Mouse (Mus musculus): ENCODE measurements at regions not wholly inside any gene's neighbourhood (a gene's known extent, or its start where the extent isn't known, plus 50 kb on each side); places are given as distances from the start of the nearest gene placed in this dataset.

DNA sequence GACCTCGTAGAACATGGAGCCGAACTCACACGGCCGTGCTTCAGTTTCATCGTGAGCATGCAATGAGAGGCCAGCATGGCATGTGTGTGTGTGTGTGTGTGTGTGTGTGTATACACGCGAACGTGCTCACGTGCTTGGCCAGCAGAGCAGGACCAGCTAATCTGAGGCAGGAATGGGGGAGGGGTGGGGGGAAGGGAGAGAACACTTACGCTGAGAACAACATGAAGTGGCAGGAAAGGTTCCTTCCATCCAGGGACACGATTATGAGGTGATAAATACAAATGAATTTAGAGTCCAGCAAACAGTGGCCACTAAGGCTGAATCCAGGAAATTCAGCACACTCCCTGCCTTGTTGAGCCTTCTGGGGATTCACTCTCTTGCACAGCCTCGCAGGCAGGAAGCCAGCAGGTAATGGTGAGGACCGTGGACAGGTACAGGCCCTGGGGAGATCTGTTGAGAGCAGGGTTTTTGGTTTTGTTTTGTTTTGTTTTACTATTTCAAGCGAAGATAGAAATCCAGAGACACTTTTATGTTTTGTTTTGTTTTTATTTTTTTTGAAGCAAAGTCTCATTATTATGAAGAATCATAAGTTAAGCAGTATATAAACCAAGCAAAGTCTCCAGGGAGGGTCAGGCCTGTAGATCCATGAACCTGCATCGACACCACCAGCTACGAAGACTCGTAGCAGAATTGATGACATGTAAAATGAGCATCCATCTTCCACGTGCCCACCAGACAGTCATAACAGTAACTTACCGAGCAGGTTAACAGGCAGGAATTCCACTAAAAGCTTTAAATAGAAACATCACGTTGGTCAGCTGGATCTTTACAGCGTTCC lies 452.0 kb downstream of the Wdr11 start:
- TF ChIP-seq POLR2A (IDR thresholded peaks at IDR 0.05; ENCODE audit: insufficient read depth, low read depth, low read length) (no peak), CTCF (IDR thresholded peaks at IDR 0.05; ENCODE audit: insufficient read depth, low read depth, low read length) (no peak)
- H3K27ac ChIP-seq (ENCODE audit: insufficient read depth, low read depth, low read length), result no peak overlapping the region
- WGBS, result 85% methylated on average over 21 of the region's 21 CpGs
- no peak overlapping the region for H3K4me3 ChIP-seq (ENCODE audit: insufficient read depth, low read depth, low read length)
- no peaks in the 10 kb centered on the region for H3K4me1 ChIP-seq (ENCODE audit: control insufficient read depth, insufficient read depth, low read length)

DNA sequence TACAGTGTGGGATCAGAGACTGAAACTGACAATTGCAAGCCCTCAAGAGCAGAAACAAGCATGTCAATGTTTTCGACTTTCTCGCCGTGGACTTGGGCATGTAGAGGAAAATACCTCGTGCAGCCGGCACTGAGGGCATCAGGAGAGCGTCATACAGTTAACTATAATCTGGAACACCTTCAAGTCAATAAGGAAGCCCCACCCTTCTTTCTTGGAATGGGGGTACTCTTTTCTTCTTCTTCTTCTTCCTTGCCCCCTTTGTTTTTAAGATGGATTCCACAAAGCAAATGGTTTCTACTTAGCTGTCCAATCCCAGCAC lies 452.5 kb downstream of the Wdr11 start:
- Histone ChIP-seq H3K4me1 (ENCODE audit: control insufficient read depth, insufficient read depth, low read length) (no peaks in the 10 kb centered on the region), H3K27ac (ENCODE audit: insufficient read depth, low read depth, low read length) (no peak overlapping the region), H3K4me3 (ENCODE audit: insufficient read depth, low read depth, low read length) (no peak overlapping the region)
- TF ChIP-seq POLR2A (IDR thresholded peaks at IDR 0.05; ENCODE audit: insufficient read depth, low read depth, low read length), result no peak
- TF ChIP-seq CTCF (IDR thresholded peaks at IDR 0.05; ENCODE audit: insufficient read depth, low read depth, low read length), result no peak
- WGBS, result 90% methylated on average over 6 of the region's 6 CpGs

DNA sequence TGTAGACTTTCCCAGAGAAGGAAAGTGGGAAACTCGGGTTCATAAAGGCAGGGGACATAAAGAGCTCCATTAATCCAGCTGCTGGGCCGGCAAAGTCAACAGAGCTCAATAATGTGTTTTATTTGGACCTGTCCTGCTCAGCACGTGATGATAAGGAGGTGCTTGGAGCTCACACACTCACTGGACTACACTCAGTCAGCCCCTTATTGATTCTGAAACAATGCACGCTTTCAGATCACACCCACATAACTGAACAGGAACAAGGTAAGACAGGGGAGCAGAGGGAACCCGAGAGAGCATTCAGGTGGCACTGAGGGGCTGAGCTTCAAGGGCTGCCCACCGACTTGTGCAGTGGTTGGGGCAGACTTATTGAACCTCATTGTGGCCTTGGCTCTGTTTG lies 452.9 kb downstream of the Wdr11 start:
- TF ChIP-seq CTCF (IDR thresholded peaks at IDR 0.05; ENCODE audit: insufficient read depth, low read depth, low read length), result no peak
- TF ChIP-seq POLR2A (IDR thresholded peaks at IDR 0.05; ENCODE audit: insufficient read depth, low read depth, low read length), result no peak
- Histone ChIP-seq H3K27ac (ENCODE audit: insufficient read depth, low read depth, low read length) (no peak overlapping the region), H3K4me1 (ENCODE audit: control insufficient read depth, insufficient read depth, low read length) (no peaks in the 10 kb centered on the region), H3K4me3 (ENCODE audit: insufficient read depth, low read depth, low read length) (no peak overlapping the region)
- 86% methylated on average over 6 of the region's 6 CpGs for WGBS

DNA sequence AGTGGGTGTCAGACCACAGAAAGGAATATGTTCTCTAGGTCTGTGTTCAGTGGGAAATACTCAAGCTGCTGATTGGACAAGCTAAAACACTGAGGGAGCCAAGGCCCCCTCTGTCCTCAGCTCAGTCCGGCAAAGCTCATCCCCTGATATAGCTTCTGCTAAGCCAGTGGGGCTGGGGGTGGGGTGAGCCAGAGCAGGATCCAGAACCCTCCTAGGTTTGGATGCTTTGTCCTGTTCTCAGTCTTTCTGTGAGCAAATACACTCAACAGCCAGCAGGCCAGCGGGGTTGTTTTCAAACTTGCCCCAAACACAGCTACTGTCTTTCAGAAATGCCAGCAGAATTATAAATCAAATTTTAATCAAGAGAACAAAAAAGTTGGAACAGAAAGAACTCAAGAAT lies 454.4 kb downstream of the Wdr11 start:
- TF ChIP-seq CTCF (IDR thresholded peaks at IDR 0.05; ENCODE audit: insufficient read depth, low read depth, low read length) (no peak), POLR2A (IDR thresholded peaks at IDR 0.05; ENCODE audit: insufficient read depth, low read depth, low read length) (no peak)
- 93% methylated on average over 2 of the region's 2 CpGs for WGBS

DNA sequence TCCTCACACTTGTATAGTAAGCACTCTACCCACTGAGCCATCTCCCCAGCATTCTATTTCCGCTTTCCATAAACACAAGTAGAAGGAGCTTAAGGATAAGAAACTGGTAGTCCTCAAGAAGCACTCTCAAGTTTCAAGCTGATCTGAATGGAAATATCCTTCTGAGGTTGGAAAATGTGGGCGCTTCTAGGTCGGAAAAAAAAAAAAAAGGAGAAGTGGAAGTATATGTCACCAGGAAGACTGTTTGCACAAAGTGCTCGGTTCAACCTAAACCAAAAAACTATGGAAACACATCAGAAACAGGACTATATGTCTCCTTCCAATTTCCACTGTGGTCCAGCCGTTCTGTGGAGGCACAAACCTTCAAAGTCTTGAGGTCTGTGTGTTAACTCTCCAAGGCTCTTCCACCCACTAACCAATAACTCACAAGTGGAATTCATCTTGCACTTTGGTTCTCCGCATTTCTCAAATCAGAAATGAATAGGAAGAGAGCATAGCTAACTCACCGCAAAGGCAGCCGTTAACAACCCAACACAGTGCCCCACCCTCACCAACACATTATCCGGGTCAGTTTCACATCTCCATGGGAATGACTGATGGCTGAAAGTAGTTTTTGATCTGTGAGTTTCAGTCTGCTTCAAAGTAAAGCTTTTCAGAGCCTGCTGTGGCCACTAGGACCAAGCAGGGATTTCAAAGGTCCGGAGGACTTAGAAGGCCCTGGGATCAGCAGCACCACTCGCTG lies 455.8 kb downstream of the Wdr11 start:
- Histone ChIP-seq H3K4me1 (ENCODE audit: control insufficient read depth, insufficient read depth, low read length) (peaks cover 5% of the 10 kb centered on the region), H3K4me3 (ENCODE audit: insufficient read depth, low read depth, low read length) (no peak overlapping the region), H3K27ac (ENCODE audit: insufficient read depth, low read depth, low read length) (no peak overlapping the region)
- TF ChIP-seq CTCF (IDR thresholded peaks at IDR 0.05; ENCODE audit: insufficient read depth, low read depth, low read length) (no peak), POLR2A (IDR thresholded peaks at IDR 0.05; ENCODE audit: insufficient read depth, low read depth, low read length) (no peak)
- 87% methylated on average over 11 of the region's 11 CpGs for WGBS

More for the DNA sequence above, 454.4 kb downstream of the Wdr11 start:
- Histone ChIP-seq H3K4me1 (ENCODE audit: control insufficient read depth, insufficient read depth, low read length) (no peaks in the 10 kb centered on the region), H3K4me3 (ENCODE audit: insufficient read depth, low read depth, low read length) (no peak overlapping the region), H3K27ac (ENCODE audit: insufficient read depth, low read depth, low read length) (no peak overlapping the region)

DNA sequence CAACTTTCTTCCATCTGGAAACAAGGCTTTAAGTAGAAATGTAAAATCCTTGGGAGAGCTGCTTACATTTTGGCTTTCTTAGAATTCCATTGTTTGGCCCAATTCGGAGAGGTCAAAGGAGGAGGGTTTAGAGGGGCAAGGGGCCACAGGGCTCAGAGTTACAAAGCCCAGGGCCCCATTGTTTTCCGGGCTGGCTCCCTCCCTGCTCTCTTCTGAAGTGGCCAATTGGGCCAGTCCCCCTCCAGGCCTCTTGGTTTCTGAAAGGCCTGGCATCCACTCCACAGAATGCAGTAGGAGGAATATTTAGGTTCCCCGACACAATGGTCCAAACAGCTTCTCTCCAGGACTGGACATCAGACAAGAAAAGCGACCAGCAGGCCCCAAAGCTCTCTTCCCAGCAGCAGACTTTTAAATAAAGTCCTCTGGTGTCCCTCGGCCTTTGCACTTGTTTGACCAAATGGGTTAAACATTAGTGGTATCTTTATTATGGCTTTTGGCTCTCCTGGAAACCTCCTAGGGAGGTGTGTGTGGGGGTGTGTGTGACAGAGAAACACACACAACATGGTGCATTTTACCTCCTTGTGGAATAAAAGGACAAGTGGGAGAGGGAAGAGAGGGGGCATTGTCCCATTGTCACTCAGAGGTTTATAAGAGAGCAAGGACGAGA lies 456.6 kb downstream of the Wdr11 start:
- peaks cover 5% of the 10 kb centered on the region for H3K4me1 ChIP-seq (ENCODE audit: control insufficient read depth, insufficient read depth, low read length)
- 66% methylated on average over 6 of the region's 6 CpGs for WGBS
- H3K27ac ChIP-seq (ENCODE audit: insufficient read depth, low read depth, low read length), result no peak overlapping the region
- H3K4me3 ChIP-seq (ENCODE audit: insufficient read depth, low read depth, low read length), result no peak overlapping the region
- no peak for TF ChIP-seq POLR2A (IDR thresholded peaks at IDR 0.05; ENCODE audit: insufficient read depth, low read depth, low read length)
- no peak for TF ChIP-seq CTCF (IDR thresholded peaks at IDR 0.05; ENCODE audit: insufficient read depth, low read depth, low read length)

DNA sequence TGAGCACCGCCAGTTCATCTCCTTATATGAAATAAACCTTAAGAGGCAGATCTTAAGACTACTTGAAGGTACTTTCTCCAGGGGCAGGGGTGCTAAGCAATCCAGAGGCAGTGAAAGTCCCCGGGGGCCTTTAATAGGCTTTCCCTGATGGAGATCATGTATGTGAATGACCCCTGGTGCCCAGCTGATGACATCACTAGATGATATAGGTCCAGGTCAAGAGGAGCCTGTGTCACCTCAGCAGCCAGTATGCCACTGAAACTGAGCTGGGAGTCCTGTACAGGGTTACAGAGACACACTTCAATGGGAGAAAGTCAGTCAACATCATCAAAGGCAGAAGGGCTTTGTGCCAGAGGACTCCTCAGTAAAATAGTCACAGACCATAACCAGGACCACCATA lies 457.8 kb downstream of the Wdr11 start:
- Histone ChIP-seq H3K4me1 (ENCODE audit: control insufficient read depth, insufficient read depth, low read length) (peaks cover 5% of the 10 kb centered on the region), H3K4me3 (ENCODE audit: insufficient read depth, low read depth, low read length) (no peak overlapping the region), H3K27ac (ENCODE audit: insufficient read depth, low read depth, low read length) (no peak overlapping the region)
- TF ChIP-seq CTCF (IDR thresholded peaks at IDR 0.05; ENCODE audit: insufficient read depth, low read depth, low read length), result no peak
- no peak for TF ChIP-seq POLR2A (IDR thresholded peaks at IDR 0.05; ENCODE audit: insufficient read depth, low read depth, low read length)
- 91% methylated on average over 2 of the region's 2 CpGs for WGBS

DNA sequence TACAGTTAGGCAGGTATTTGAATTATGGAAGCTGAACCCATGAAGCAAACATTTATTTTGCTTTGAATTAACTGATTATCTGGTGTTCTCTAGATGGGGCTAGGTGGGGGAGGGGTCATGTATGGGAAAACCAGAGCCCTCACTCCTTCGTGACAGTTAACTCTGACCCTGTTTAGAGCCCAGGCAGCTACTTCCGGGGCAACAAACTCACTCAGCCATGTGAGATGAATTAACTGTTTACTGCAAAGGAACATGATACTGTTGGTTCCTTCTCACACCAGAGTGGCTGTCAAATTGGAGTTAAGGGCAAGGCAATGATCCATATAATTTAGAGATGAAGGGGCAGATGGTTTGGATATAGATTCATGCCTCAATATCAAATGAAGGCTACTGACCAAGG lies 458.5 kb downstream of the Wdr11 start:
- H3K27ac ChIP-seq (ENCODE audit: insufficient read depth, low read depth, low read length), result no peak overlapping the region
- no peak for TF ChIP-seq POLR2A (IDR thresholded peaks at IDR 0.05; ENCODE audit: insufficient read depth, low read depth, low read length)
- TF ChIP-seq CTCF (IDR thresholded peaks at IDR 0.05; ENCODE audit: insufficient read depth, low read depth, low read length), result no peak
- H3K4me1 ChIP-seq (ENCODE audit: control insufficient read depth, insufficient read depth, low read length), result peaks cover 5% of the 10 kb centered on the region
- WGBS, result 43% methylated on average over 2 of the region's 2 CpGs
- no peak overlapping the region for H3K4me3 ChIP-seq (ENCODE audit: insufficient read depth, low read depth, low read length)

DNA sequence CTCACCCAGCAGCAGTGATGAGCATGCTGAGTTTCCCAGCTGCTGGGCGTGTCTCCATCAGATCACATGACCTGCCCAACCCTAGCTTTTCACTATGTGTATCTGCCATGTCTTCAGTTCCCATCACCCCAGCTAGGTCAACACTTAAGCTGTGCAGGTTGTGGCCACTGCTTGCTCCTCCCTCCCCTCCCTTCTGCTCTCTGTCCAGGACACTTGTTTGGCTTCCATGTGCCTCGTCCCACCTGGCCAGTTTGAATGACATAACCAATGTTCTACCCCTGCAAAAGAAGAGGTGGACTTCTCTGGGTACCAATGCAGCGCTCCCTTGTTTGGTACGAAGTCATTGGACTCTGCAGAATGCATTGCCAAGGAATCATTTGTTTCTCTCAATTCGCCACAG lies 460.7 kb downstream of the Wdr11 start:
- WGBS, result 81% methylated on average over 5 of the region's 5 CpGs
- TF ChIP-seq CTCF (IDR thresholded peaks at IDR 0.05; ENCODE audit: insufficient read depth, low read depth, low read length) (no peak), POLR2A (IDR thresholded peaks at IDR 0.05; ENCODE audit: insufficient read depth, low read depth, low read length) (no peak)
- no peak overlapping the region for H3K27ac ChIP-seq (ENCODE audit: insufficient read depth, low read depth, low read length)
- H3K4me3 ChIP-seq (ENCODE audit: insufficient read depth, low read depth, low read length), result no peak overlapping the region
- peaks cover 5% of the 10 kb centered on the region for H3K4me1 ChIP-seq (ENCODE audit: control insufficient read depth, insufficient read depth, low read length)

Data from olfactory bulb, adult 2 months (tissue).